Mouse (Mus musculus): ENCODE measurements at regions not wholly inside any gene's neighbourhood (a gene's known extent, or its start where the extent isn't known, plus 50 kb on each side); places are given as distances from the start of the nearest gene placed in this dataset.

DNA sequence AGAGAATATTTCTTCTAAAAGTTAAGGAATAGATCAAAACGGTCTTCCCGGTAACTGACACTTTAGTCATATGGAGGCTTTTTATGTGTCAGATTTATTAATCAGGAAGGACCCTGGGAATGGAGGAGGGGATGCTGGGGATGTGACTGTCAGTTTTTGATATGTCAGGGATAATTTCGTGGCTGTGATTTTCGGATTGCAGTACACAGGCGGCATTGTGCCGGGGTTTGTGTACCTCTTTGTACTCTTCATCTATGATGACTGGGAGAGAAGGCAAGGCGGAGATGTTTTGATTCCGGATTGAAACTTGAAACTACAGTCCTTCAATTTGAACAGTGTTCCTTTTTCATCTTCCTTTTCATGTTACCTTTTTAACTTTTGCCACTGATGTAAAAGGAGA, 344.2 kb downstream of the Mdfic start:
- in situ Hi-C loops (cut with MboI, MseI), result no loop called here

DNA sequence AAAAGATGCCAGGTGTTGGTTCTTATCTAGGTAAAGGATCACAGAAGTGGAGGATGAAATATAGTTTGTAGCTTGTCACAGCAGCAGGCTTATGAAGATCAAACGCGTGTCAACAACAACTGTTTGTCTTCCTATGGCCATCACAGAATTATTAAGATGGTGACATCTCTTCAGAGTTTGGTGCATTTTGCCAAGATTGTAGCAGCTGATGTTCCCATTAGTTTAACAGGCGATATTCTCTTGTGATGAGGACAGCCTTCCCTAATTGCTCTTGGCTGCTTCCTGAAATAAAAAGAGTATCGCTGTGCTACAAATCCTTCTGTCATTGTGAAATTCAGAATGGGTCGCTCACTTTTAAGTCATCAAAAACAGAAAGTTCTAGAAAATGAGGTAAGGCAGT, 344.7 kb downstream of the Mdfic start:
- in situ Hi-C loops (cut with MboI, MseI), result no loop called here

GRCm38 (mm10) chr6:16076266-16076665, 355.8 kb downstream of the Mdfic start:
- in situ Hi-C loops (cut with MboI, MseI), result loop anchor here (10.0 kb wide), 1 partner anchor 1449 kb away; no protein-coding TSS in a partner anchor

DNA sequence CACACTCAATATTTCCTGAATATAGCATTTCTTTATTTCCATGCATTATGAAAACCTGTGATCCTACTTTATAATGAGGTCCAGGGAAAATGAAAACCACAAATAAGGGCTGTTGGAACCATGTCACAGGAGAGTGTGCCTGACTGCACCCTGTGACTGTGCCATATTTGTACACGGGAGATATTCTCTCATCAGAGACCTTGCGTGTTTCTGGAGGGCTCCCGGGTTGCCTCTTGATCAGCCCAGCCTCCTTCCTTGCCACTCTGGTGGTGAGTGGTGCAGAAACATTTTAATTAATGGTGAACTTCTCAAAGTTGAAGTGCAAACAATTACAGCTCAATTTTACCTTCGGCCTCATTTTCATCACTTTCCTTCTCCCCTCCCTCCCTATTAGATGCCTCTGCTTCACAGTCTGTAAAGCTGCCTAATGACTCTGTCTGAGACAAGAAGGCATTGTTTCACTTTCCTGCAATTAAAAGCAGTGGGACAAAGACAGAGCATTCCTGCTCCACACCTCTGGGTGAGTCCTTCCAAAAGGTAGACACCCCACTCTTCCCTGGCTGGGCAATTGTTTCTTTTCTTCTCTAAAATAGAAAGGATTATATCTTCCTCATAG, 356.8 kb downstream of the Mdfic start:
- in situ Hi-C loops (cut with MboI, MseI), result loop anchor here (10.0 kb wide), 1 partner anchor 1447 kb away; no protein-coding TSS in a partner anchor

DNA sequence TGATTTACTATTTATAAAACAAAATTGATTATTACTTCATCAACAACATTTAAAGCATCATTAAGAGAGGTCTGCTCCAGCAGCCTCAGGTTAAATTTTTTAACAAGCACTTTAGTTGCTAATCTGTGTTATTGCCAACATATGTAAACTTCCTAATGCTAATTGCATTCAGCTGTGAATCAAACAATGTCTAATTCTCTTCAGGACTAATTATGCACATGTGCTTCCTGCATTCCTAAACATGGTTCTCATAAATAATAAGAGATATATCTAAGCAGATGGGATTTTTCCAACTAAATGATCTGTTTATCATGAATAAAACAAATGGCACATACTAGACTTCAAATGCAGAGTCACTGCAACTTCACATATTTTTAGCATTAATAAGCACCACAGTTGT, 357.5 kb downstream of the Mdfic start:
- in situ Hi-C loops (cut with MboI, MseI), result loop anchor here (10.0 kb wide), 1 partner anchor 1447 kb away; no protein-coding TSS in a partner anchor

- in situ Hi-C loops (cut with MboI, MseI), result no loop called here
These were observed 366.6 kb downstream of the Mdfic start for GRCm38 (mm10) chr6:16086952-16087537.

DNA sequence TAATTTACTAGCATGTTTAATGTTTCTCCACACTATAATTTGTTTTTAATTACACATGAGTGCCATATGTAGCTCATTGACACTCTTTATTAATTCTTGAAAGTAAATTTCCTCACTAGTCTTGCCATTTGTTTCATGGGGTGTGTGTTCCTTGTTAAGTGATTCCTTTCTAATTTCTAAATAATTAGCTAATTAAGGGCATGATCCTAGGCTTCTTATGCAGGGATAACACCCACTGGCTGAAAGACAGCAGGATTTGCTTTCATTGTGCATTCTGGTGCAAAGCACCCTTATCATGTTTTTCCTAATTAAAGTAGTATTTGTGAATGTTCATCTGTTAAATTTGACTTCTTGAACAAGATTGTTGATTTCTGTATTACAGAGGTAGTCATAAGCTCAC, 378.3 kb downstream of the Mdfic start:
- in situ Hi-C loops (cut with MboI, MseI), result no loop called here

DNA sequence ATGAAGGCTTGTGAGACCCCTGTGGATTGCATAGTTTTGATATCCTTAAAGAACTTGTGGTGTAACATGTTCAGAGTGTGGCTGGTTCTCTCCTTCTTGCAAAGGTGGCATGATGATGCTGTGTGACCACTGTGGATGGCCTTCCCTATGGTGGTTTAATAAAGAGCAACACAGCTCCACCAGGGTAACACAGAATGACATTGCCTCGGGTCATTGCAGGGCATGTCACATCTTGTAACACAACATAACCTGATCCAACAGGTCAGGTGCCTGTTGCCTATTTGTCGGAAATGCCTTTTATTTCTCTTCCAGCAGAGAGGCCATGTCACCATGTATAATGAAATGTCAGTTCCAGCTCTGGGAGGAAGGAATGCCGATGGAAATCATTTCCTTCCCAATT, 420.5 kb downstream of the Mdfic start:
- in situ Hi-C loops (cut with MboI, MseI), result no loop called here

GRCm38 (mm10) chr6:16144538-16144937, 424.1 kb downstream of the Mdfic start:
- in situ Hi-C loops (cut with MboI, MseI), result no loop called here

DNA sequence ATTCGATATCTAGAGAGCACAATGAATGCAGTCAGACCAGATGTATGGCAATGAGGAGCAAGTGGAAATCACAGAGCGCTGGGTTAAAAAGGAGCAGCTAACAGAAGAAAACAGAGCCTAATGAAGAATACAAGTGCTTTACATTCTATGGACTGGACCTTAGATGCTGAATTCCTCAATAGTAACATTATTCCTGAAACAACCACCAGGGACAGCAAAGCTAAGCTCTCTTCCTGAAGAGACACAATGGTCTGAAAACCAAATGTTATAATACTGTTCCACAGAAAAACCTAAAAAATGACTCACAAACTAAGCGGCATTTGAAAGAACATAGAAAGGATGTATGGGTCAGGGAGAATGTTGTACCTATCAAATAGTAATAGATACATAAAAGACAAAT, 430.1 kb downstream of the Mdfic start:
- in situ Hi-C loops (cut with MboI, MseI), result no loop called here

GRCm38 (mm10) chr6:16151478-16151877, 431.0 kb downstream of the Mdfic start:
- in situ Hi-C loops (cut with MboI, MseI), result no loop called here

DNA sequence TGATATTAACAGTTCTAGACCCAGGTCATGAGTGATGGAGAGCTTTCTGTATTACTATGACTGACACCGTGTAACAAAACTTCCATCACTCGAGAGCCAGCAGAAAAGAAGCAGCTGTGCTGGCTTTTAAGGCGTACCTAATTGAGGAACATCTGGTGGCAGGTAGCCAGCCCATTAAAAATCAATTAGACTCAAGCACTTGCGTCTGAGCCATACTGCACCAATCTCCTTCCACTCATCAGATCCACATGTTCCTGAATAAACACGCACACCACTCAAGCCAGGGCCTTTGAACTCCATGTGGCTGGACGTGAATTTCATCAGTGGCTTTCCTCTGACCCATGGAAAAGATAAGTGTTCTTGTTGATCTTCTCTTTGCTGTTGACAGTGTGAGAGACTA, 432.2 kb downstream of the Mdfic start:
- in situ Hi-C loops (cut with MboI, MseI), result no loop called here

DNA sequence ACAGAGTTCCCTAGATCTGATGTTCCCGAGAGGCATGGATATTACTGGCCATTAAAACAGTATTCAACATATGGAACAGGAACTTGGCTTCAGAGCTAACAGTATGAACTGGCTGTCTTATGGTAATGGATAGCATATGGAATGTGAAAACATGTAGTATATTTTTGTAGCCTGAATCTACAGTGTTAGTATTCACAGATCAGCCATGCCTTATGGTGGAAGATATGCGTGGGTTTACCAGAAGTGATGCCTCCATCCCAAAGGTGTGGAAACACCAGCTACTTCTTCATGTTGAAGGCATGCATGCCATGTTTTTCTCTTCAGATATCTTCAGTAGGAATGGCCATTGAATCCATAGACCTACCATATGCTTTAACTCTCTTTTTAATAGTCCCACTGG, 444.6 kb downstream of the Mdfic start:
- in situ Hi-C loops (cut with MboI, MseI), result no loop called here

DNA sequence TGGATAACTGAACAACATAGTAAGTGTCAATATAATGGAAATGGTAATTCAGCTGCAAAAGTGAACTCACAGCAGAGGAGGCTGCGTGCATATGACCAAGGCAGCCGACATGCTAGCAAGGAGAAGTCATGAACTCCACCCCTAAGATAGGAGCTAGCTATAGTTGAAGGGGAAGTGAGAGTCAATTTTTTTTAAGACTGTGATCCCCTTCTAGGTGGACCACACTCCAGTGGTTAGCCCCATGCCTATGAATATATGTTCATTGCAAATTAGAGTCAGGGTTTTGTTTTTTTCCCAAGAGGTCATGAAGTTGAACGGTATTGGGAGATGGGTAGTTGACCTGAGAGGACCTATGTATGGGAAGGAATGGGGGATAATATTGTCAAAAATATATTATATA, 451.4 kb downstream of the Mdfic start:
- in situ Hi-C loops (cut with MboI, MseI), result no loop called here

DNA sequence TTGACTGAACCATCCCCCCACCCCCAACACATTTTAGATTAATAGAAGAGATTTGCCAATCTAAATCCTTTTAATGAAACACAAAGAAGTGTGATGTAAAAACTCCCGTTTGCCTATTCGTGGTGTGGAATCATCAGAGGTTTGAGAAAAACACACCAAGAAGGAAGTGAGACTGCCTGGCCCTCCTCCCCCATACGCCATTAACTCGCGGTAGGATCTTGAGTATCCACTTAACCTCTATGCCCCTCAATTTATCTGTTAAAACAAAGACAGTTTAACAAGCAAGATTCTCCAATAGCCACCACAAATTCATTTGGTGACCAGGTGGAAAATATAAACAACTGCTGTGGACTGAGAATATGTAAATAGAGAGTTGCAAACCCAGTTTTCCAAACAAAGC, 456.9 kb downstream of the Mdfic start:
- in situ Hi-C loops (cut with MboI, MseI), result no loop called here

DNA sequence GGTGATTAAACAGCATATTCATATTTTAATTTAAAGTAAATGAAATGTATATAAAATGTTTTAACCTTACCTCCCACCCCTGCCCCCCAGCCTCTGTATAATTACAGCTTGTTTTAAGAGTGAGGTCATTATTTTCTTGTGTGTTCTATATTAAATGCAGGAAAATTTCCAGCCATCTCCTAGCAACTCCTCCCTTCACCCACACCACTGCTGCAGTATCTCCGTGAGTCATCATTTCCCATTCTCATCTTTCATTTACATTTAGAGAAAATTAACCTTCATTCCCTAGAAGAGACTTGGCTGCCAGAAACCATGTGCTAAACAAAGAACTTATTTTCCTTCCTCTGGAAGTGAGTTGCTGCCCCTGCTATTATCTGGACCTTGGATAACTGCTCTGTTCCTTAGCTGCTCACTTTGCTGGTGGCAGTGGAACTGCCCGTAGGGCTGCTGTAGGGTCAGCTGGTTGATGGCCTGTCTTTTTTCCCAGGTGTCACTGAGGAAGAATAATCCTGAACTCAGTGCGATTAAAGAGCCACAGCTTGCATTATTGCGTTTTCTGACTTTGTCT, 467.6 kb downstream of the Mdfic start:
- in situ Hi-C loops (cut with MboI, MseI), result no loop called here

GRCm38 (mm10) chr6:16212975-16213374, 492.5 kb downstream of the Mdfic start:
- in situ Hi-C loops (cut with MboI, MseI), result no loop called here

- in situ Hi-C loops (cut with MboI, MseI), result no loop called here
These were observed 493.2 kb downstream of the Mdfic start for GRCm38 (mm10) chr6:16213635-16214034.

DNA sequence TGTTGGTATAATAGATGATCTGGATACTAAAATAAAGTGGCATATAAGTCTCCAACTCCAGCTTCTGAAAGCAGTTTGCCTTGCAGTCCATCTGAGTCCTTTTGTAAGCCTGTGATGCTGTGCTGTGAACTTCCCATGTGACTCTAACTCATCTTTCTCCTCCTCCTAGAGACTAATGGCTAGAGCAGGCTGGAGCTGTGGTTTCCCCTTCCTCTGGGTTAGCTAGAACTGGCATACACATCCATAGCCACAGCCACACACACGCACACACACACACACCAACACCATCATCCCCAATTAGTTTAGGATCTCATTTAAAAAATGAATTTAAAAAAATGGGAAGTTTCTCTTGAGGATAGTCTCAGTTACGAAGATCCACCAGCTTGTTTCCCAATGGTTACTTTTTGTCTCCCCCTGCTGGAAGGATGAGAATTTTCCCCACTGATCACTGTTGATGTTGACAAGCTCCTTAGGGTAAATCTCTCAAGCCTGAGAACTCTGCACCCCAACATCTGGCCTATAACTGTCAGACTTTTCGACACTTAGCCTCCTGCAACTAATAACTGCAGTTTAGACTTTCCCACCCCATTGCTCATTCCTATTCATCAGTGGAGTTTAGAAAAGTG, 500.7 kb downstream of the Mdfic start:
- in situ Hi-C loops (cut with MboI, MseI), result no loop called here
